Mouse (Mus musculus): ENCODE results near the gene Il4. TPM values are rescaled to one million over a fixed set of nuclear protein-coding genes. Genes with fewer than 3 reads are reported as not detected.
"Not testable (repeated sequence)": the region's sequence is repeated elsewhere in the genome, so short reads cannot be mapped to it uniquely, and the experiment has no call there.

The Il4 gene
- polyA plus RNA-seq, 1 experiment, result not detected

DNA sequence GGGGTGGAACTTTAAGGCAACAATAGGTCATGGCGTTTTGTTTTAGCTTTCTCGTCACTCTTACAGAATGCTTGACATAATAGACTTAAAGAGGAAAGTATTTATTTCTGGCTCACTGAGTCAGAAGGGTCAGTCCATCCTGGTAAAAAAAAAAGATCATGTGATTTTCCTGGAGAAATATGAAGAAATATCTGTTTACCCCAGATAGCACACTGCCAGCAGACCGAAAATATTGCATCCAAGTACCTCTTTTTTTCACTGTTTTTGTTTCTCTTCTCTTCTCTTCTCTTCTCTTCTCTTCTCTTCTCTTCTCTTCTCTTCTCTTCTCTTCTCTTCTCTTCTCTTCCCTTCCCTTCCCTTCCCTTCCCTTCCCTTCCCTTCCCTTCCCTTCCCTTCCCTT is 58.5 kb downstream of the Il4 start:
- H3K4me1 ChIP-seq (ENCODE audit: control insufficient read depth, insufficient read depth, insufficient read length, low read length); H3K4me3 ChIP-seq (ENCODE audit: insufficient read depth, low read depth, low read length); H3K27ac ChIP-seq (replicated peaks; ENCODE audit: low read depth, low read length): not testable (repeated sequence)

DNA sequence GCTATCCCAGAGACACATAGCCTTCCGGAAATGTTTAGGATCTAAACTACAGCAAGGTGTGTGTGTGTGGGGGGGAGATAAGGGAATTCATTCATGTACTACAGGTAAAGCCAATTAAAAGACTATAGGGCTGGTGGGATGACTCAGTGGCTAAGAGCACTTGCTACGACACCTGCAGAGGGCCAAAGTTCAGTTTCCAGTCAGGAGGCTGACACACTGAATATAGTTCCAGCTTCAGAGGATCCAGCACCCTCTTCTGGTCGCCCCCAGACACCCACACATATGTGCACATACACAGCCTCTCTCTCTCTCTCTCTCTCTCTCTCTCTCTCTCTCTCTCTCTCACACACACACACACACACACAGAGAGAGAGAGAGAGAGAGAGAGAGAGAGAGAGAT is 60.5 kb downstream of the Il4 start:
- H3K4me1 ChIP-seq (ENCODE audit: control insufficient read depth, insufficient read depth, insufficient read length, low read length); H3K27ac ChIP-seq (replicated peaks; ENCODE audit: low read depth, low read length); H3K4me3 ChIP-seq (ENCODE audit: insufficient read depth, low read depth, low read length): not testable (repeated sequence)

DNA sequence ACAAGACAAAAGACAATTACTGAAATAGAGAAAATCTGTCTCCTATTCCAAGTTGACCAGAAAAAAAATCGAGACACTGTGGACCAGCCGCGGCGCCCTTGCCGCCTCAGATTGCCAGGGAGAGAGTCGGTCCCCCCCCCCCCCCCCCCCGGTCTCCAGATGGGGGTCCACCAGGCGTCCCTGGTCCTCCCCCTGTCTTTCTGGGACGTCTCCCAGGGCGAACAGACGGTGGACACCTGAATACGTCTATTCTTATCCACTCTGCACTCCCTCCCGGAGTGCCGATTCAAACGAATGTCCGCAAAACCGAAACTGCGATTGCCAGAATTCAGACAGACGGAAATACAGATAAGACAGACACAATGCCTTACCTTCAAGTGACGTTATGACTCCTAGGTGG is 61.9 kb downstream of the Il4 start:
- not testable (repeated sequence) for H3K4me3 ChIP-seq (ENCODE audit: insufficient read depth, low read depth, low read length); H3K27ac ChIP-seq (replicated peaks; ENCODE audit: low read depth, low read length); H3K4me1 ChIP-seq (ENCODE audit: control insufficient read depth, insufficient read depth, insufficient read length, low read length)

Other genes with a start within 250 kb of the Il4 start
- not detected in 2 replicates for gene Leap2, start 195.5 kb downstream of the Il4 start, polyA plus RNA-seq (2012; ENCODE audit: insufficient read depth, insufficient read length, missing spikeins)
- gene Uqcrq, start 187.8 kb downstream of the Il4 start, polyA plus RNA-seq (2012; ENCODE audit: insufficient read depth, insufficient read length, missing spikeins), result 4,304 and 4,488 TPM in 2 replicates
- not detected in 2 replicates for gene Gdf9, start 187.6 kb downstream of the Il4 start, polyA plus RNA-seq (2012; ENCODE audit: insufficient read depth, insufficient read length, missing spikeins)
- gene Gm10447, start 161.6 kb downstream of the Il4 start, polyA plus RNA-seq (2012; ENCODE audit: insufficient read depth, insufficient read length, missing spikeins), result not detected in 2 replicates
- 2.1 and 4.7 TPM in 2 replicates for gene Shroom1, start 161.5 kb downstream of the Il4 start, polyA plus RNA-seq (2012; ENCODE audit: insufficient read depth, insufficient read length, missing spikeins)
- not detected in 2 replicates for gene Gm9837, start 148.2 kb downstream of the Il4 start, polyA plus RNA-seq (2012; ENCODE audit: insufficient read depth, insufficient read length, missing spikeins)
- not detected in 2 replicates for gene Gm9945, start 138.5 kb downstream of the Il4 start, polyA plus RNA-seq (2012; ENCODE audit: insufficient read depth, insufficient read length, missing spikeins)
- gene Sowaha, start 138.4 kb downstream of the Il4 start, polyA plus RNA-seq (2012; ENCODE audit: insufficient read depth, insufficient read length, missing spikeins), result not detected in 2 replicates
- 9.9 and 13.3 TPM in 2 replicates for gene Sept8, start 99.4 kb downstream of the Il4 start, polyA plus RNA-seq (2012; ENCODE audit: insufficient read depth, insufficient read length, missing spikeins)
- 11.8 and 12.2 TPM in 2 replicates for gene Kif3a, start 51.3 kb downstream of the Il4 start, polyA plus RNA-seq (2012; ENCODE audit: insufficient read depth, insufficient read length, missing spikeins)
- gene Il13, start 16.0 kb upstream of the Il4 start, polyA plus RNA-seq (2012; ENCODE audit: insufficient read depth, insufficient read length, missing spikeins), result not detected in 2 replicates
- 3.9 and 4.8 TPM in 2 replicates for gene Rad50, start 88.7 kb upstream of the Il4 start, polyA plus RNA-seq (2012; ENCODE audit: insufficient read depth, insufficient read length, missing spikeins)
- gene Il5, start 102.1 kb upstream of the Il4 start, polyA plus RNA-seq (2012; ENCODE audit: insufficient read depth, insufficient read length, missing spikeins), result not detected in 2 replicates
- 12.5 and 27.9 TPM in 2 replicates for gene Irf1, start 151.3 kb upstream of the Il4 start, polyA plus RNA-seq (2012; ENCODE audit: insufficient read depth, insufficient read length, missing spikeins)
- not detected in 2 replicates for gene Gm17334, start 154.5 kb upstream of the Il4 start, polyA plus RNA-seq (2012; ENCODE audit: insufficient read depth, insufficient read length, missing spikeins)
- gene Gm12216, start 240.6 kb upstream of the Il4 start, polyA plus RNA-seq (2012; ENCODE audit: insufficient read depth, insufficient read length, missing spikeins), result 6.5 and 7.8 TPM in 2 replicates